Mouse (Mus musculus): ENCODE measurements around the gene Erbb2.

Gene Erbb2

DNA sequence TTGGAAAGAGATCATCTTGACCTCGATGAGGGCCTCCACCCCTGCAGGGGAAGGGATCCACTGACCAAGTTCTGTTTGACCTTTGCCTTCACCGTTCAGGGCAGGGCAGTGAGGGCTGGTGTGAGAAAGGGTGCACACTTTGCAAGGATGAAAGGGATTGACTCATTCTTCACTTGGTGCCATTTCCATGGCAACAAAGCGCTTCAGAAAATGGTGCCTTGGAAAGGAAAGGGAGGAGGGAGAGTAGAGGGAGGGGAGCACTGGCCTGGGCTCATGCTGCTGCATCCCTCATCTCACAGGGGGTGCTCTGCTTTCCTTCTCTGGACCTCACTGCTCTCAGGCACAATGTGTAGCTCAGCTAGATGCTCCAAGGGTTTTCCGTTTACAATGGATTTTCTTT lies 60.4 kb downstream of the Erbb2 start:
- H3K9me3 ChIP-seq (ENCODE audit: low read length), result no peaks in the 10 kb centered on the region
- TF ChIP-seq NANOG (IDR thresholded peaks at IDR 0.05; ENCODE audit: borderline replicate concordance, low read length), result no peak
- no peak for TF ChIP-seq POU5F1 (IDR thresholded peaks at IDR 0.05; ENCODE audit: borderline replicate concordance, low read length)
- TF ChIP-seq CTCF (conservative IDR thresholded peaks at IDR 0.05; ENCODE audit: low read length), result no peak
- peaks cover 27% of the 10 kb centered on the region for H3K27me3 ChIP-seq (ENCODE audit: insufficient read depth, low read length)
- H3K4me3 ChIP-seq (replicated peaks; ENCODE audit: low read length), result no peak overlapping the region
- peaks cover 41% of the 10 kb centered on the region for H3K4me1 ChIP-seq (replicated peaks; ENCODE audit: low read depth, low read length)
- no peaks in the 10 kb centered on the region for H3K36me3 ChIP-seq (ENCODE audit: insufficient read depth, low read length)

DNA sequence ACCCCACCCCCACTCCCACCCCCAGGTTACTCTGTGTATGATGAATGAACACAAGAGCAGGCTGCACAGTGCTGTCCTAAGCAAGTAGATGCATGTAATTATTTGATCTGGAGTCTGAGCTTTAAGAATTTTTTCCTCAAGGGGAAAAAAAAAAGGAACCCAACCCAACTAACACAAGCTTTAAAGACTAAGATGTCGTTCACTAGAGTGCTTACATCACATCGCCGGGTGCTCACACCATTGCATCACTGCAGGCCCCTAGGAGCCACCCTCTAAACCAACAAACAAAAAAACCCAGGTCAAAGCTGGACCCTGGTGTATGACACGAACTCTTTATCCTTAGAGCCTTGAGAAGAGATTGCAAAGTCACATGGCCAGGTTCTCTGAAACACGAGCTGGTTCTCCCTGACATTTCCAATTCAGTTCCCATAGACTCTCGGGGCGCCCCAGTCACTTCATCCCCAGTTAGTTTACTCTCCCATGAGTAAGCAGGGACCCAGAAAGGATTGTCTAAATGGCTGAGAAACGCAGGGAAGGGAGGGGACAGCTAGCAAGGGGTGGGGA lies 61.7 kb downstream of the Erbb2 start:
- peaks cover 40% of the 10 kb centered on the region for H3K4me1 ChIP-seq (replicated peaks; ENCODE audit: low read depth, low read length)
- no peaks in the 10 kb centered on the region for H3K36me3 ChIP-seq (ENCODE audit: insufficient read depth, low read length)
- no peak for TF ChIP-seq NANOG (IDR thresholded peaks at IDR 0.05; ENCODE audit: borderline replicate concordance, low read length)
- no peak for TF ChIP-seq POU5F1 (IDR thresholded peaks at IDR 0.05; ENCODE audit: borderline replicate concordance, low read length)
- TF ChIP-seq CTCF (conservative IDR thresholded peaks at IDR 0.05; ENCODE audit: low read length), result no peak
- peaks cover 16% of the 10 kb centered on the region for H3K27me3 ChIP-seq (ENCODE audit: insufficient read depth, low read length)
- H3K4me3 ChIP-seq (replicated peaks; ENCODE audit: low read length), result no peak overlapping the region
- no peaks in the 10 kb centered on the region for H3K9me3 ChIP-seq (ENCODE audit: low read length)

DNA sequence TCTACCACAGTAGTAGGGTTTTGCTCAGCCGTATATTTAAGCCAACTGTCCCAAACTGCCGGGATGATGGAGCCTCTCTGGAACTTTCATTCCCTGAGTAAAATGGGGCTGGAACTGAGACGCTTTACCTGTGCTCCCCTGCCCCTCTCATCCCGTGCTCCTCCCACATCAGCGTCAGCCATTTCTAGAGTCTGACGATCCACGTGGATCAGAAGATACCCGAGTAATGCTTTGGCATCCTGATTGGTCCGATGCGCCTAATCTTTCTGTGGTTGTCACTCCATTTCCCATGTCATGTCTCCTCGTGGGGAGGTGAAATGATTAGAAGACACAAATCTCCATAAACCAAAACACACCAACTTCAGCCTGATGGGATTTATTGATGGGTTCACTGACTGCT lies 62.7 kb downstream of the Erbb2 start:
- no peak for TF ChIP-seq CTCF (conservative IDR thresholded peaks at IDR 0.05; ENCODE audit: low read length)
- no peak for TF ChIP-seq NANOG (IDR thresholded peaks at IDR 0.05; ENCODE audit: borderline replicate concordance, low read length)
- TF ChIP-seq POU5F1 (IDR thresholded peaks at IDR 0.05; ENCODE audit: borderline replicate concordance, low read length), result no peak
- Histone ChIP-seq H3K4me1 (replicated peaks; ENCODE audit: low read depth, low read length) (peaks cover 30% of the 10 kb centered on the region), H3K9me3 (ENCODE audit: low read length) (no peaks in the 10 kb centered on the region), H3K4me3 (replicated peaks; ENCODE audit: low read length) (no peak overlapping the region), H3K27me3 (ENCODE audit: insufficient read depth, low read length) (peaks cover 14% of the 10 kb centered on the region), H3K36me3 (ENCODE audit: insufficient read depth, low read length) (no peaks in the 10 kb centered on the region)

DNA sequence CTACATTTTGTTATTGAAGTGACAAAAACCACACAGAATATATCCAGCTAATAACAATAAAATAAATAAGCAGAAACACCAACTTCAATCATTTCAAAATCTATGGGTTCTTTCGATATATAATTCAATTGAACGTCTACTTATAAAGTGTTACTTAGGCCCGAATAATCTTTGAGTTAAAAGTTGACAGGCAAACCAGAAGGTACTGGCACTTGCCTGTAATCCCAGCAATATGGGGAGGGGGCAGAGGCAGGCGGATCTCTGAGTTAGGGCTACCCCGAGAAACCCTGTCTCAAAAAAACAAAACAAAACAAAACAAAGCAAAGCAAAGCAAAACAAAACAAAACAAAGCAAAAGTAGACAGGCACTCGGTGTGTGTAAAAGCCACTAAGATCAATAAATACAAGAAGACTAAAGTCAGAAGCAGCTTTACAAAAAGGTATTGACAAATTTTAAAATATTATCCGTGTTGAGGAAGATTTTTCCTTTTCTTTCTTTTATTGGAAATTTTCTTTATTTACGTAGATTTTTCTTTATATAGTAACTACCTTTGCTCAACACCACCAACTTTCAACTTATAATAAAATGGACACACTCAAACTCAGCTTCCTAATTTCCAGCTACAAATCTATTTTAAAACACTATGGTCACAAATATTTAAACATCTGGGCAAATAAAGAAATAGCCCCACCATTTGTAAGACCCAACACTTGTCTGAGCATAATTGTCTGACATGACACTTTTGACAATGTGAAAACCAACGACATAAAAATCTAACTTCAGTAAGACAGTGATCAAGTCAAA lies 63.6 kb downstream of the Erbb2 start:
- Histone ChIP-seq H3K4me3 (replicated peaks; ENCODE audit: low read length) (no peak overlapping the region), H3K36me3 (ENCODE audit: insufficient read depth, low read length) (no peaks in the 10 kb centered on the region), H3K27me3 (ENCODE audit: insufficient read depth, low read length) (peaks cover 13% of the 10 kb centered on the region), H3K9me3 (ENCODE audit: low read length) (no peaks in the 10 kb centered on the region), H3K4me1 (replicated peaks; ENCODE audit: low read depth, low read length) (peaks cover 22% of the 10 kb centered on the region)
- no peak for TF ChIP-seq CTCF (conservative IDR thresholded peaks at IDR 0.05; ENCODE audit: low read length)
- TF ChIP-seq NANOG (IDR thresholded peaks at IDR 0.05; ENCODE audit: borderline replicate concordance, low read length), result no peak
- TF ChIP-seq POU5F1 (IDR thresholded peaks at IDR 0.05; ENCODE audit: borderline replicate concordance, low read length), result no peak

DNA sequence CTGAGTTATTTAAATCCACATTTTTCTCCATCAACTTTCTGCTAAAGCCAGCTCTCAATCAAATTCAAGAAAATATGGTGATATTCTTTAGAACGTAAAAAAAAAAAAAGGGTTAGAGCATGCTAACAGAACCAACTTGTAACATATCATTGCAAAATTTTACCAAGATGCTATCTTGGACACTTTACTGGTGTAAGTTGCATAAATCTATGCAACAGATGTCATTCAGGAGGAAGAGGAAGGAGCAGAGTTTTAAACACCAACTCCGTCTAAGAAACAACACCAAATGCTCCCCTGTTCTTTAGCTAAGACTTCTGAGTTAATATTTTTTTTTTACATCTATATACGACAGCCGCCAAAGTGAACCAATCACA lies 64.2 kb downstream of the Erbb2 start:
- Histone ChIP-seq H3K36me3 (ENCODE audit: insufficient read depth, low read length) (no peaks in the 10 kb centered on the region), H3K4me1 (replicated peaks; ENCODE audit: low read depth, low read length) (peaks cover 19% of the 10 kb centered on the region), H3K27me3 (ENCODE audit: insufficient read depth, low read length) (peaks cover 9% of the 10 kb centered on the region; the same call in 1 of the 2 replicates), H3K4me3 (replicated peaks; ENCODE audit: low read length) (no peak overlapping the region), H3K9me3 (ENCODE audit: low read length) (no peaks in the 10 kb centered on the region)
- TF ChIP-seq NANOG (IDR thresholded peaks at IDR 0.05; ENCODE audit: borderline replicate concordance, low read length) (no peak), CTCF (conservative IDR thresholded peaks at IDR 0.05; ENCODE audit: low read length) (no peak), POU5F1 (IDR thresholded peaks at IDR 0.05; ENCODE audit: borderline replicate concordance, low read length) (no peak)

DNA sequence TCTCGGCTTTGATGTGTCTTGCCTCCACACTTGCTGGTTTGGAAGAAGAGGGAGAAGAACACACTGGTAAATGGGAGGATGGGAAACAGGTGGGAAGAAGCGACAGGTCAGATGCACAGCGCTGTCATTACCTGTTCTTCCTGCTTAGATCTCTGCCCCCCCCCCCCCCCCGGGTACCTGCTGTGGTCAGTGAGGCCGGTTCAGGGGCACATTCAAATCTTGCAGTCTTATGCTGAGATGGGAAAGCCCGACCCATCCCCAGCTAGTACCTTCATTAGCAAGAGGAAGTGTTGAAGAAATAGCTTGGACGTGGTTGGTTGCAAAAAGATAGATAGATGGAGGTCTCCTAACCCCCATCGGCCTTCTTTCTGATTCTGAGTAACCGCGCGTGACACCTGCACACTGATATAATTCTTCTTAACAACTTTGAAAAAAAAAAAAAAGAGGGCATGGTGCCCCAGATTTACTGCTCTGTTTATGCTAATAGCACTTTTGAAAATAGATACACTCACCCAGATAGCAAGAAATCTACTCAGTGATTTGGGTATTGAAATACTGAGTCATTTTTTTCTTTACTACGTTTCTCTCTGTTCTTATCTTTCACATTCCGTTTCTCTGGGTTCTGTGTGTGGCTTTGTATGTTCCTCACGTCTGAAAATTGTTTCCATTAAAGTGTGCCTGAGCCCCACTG lies 64.9 kb downstream of the Erbb2 start:
- no peak for TF ChIP-seq CTCF (conservative IDR thresholded peaks at IDR 0.05; ENCODE audit: low read length)
- TF ChIP-seq POU5F1 (IDR thresholded peaks at IDR 0.05; ENCODE audit: borderline replicate concordance, low read length), result no peak
- no peak for TF ChIP-seq NANOG (IDR thresholded peaks at IDR 0.05; ENCODE audit: borderline replicate concordance, low read length)
- H3K4me1 ChIP-seq (replicated peaks; ENCODE audit: low read depth, low read length), result peaks cover 15% of the 10 kb centered on the region
- H3K27me3 ChIP-seq (ENCODE audit: insufficient read depth, low read length), result 0 out of 2 replicates have a peak, but pooled peaks cover 5% of the 10 kb centered on the region
- no peaks in the 10 kb centered on the region for H3K9me3 ChIP-seq (ENCODE audit: low read length)
- no peaks in the 10 kb centered on the region for H3K36me3 ChIP-seq (ENCODE audit: insufficient read depth, low read length)
- H3K4me3 ChIP-seq (replicated peaks; ENCODE audit: low read length), result no peak overlapping the region

DNA sequence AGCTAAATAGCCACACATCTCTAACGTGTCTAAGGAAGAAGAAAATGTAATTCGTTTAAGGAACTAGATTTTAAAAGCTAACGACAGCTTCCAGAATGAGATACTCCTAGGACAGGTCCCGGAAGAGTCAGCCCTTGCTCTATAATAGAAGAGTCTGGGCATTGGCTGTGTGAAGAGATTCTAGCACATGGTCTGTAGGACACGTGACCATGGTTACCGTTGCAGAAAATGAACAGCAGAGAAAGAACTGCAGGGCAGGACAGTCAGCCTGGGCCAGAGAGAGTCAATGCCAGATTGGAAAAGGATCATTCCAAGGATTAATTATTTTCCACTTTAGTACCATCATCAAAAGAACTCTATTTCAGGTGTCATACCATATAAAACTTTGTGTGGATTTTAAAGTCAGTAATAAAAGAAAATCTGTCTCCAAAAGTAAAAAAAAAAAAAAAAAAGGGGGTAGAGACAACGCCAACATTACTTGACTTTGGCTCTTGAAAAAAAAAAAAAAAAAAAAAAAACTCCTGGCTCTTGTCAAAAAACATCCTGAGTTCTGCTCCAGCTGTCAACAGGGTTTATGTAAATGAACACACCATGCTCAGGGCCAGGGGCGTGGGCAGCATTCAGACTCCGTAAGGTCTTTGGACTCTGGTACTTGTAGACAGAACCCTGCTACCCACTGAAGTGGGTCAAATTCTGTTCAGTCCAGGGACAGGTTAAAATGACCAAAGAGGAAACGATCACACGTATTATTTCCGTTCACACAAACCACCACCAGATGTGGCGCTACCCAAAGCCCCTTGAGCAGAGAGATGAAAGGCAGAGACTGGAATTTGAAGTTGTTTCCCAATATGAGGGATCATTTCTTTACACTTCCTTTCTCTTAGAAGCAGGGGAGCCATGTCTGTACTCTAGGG lies 67.0 kb downstream of the Erbb2 start:
- Histone ChIP-seq H3K4me3 (replicated peaks; ENCODE audit: low read length) (no peak overlapping the region), H3K4me1 (replicated peaks; ENCODE audit: low read depth, low read length) (peaks cover under 1% of the 10 kb centered on the region), H3K9me3 (ENCODE audit: low read length) (no peaks in the 10 kb centered on the region), H3K36me3 (ENCODE audit: insufficient read depth, low read length) (no peaks in the 10 kb centered on the region), H3K27me3 (ENCODE audit: insufficient read depth, low read length) (0 out of 2 replicates have a peak, but pooled peaks cover 5% of the 10 kb centered on the region)
- TF ChIP-seq POU5F1 (IDR thresholded peaks at IDR 0.05; ENCODE audit: borderline replicate concordance, low read length), result no peak
- TF ChIP-seq CTCF (conservative IDR thresholded peaks at IDR 0.05; ENCODE audit: low read length), result no peak
- no peak for TF ChIP-seq NANOG (IDR thresholded peaks at IDR 0.05; ENCODE audit: borderline replicate concordance, low read length)
